Mouse (Mus musculus): ENCODE results near the gene Hus1b.

The Hus1b gene

DNA sequence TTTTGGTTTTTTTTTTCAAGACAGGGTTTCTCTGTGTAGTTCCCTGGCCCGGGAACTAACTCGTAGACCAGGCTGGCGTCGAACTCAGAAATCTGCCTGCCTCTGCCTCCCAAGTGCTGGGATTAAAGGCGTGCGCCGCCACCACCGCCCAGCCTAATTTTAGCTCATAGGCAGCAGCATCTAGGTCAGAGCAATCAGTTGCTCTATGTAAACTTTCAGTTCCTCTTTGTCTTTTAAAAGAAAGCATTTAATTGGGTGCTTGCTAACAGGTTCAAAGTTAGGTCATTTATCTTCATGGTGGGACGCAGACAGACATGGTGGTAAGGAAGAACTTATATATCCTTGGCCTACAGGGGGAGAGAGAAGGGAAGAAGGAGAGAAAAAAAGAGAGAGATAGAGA lies 1.6 kb upstream of the Hus1b start:
- DNase-seq (ENCODE audit: low read depth, low spot score): no peak

DNA sequence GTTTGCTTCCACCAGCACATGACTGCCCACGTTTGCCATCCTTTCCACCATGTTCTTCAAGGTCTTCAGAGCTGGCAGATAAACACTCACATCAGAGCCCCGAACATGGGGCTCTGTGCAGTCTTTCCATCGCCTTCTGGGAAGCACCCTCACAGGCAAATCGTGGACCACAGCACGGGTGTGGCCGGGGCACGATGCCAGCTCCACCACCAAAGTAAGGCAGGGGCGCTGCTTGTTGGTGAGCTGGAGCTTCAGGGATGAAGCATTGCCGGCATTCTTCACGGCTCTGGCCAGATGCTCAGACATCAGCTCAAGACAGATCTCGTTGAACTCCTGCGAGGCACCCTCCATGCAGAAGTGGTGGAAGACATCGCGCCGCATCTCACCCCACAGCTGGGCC lies 430 bp downstream of the Hus1b start:
- no peak for DNase-seq (ENCODE audit: low read depth, low spot score)

DNA sequence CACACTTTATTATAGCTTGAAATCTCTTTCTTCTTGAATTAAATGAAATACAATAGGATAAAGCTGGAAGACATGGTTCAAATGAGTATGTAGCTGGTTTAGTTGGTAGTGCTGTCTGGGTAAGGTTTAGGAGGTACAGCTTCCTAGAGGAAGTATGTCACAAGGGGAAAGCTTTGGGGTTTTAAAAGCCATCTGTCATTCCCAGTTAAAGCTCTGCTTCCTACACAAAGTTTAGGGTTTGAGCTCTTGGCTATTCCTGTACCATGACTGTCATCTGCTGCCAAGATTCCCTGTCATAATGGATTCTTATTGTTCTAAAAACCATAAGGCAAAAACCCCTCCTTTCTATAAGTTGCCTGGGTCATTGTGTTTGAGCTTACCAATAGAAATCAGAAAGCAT lies 1.8 kb downstream of the Hus1b start:
- no peak for DNase-seq (ENCODE audit: low read depth, low spot score)

DNA sequence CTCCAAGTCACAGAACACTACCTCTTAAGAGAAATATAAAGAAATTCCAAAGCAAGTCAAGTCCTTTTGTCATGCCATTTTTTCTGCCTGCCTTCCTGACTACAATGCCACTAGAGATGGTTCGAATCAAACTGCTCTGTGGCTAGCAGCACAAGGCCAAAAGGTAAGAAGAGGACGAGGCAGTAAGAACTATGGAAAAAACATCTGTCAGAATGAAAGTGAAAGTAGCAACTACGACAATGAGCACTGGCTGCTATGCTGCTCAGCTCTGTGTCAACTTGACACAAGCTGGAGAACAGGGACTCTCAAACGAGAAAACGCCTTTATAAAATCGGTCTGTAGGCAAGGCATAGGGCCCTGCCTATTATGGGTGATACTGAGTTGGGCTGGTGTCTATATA lies 14.6 kb downstream of the Hus1b start:
- DNase-seq (ENCODE audit: low read depth, low spot score): no peak

DNA sequence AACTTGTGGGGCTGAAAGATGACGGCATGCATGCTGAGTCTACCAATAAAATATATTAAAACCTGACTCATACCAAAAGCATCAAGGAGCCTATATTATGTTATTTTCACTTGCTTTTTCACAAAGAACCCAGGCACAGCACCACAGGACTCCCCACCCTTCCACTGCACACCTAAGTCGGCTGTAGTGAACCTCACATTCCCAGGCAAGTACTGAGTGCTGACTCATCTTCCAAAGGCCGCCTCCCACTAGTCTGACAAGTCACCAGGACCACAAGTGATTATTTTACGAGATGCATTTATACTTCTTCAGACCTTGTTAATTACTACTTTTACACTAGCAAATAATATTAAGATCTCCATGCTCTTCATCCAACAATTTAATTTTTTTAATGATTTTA lies 15.9 kb downstream of the Hus1b start:
- no peak for DNase-seq (ENCODE audit: low read depth, low spot score)

DNA sequence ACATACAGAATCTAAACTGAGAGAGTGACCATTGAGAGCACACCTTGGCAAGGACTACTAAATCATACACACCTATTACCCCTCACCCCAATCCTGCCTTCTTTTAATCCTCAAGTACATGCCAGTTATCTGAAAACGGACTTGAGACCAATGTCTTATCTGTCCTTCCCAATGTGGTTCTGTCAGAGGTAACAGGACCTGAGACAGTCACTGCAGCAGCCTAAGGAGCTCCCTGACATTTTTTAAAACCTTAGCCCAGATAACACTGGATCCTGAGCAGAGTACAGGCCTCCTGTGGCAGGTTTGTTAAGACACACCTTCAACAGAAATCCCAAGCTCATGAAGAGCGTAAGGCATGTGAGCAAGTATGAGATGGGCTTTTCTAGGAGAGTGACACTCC lies 18.4 kb downstream of the Hus1b start:
- no peak for DNase-seq (ENCODE audit: low read depth, low spot score)

DNA sequence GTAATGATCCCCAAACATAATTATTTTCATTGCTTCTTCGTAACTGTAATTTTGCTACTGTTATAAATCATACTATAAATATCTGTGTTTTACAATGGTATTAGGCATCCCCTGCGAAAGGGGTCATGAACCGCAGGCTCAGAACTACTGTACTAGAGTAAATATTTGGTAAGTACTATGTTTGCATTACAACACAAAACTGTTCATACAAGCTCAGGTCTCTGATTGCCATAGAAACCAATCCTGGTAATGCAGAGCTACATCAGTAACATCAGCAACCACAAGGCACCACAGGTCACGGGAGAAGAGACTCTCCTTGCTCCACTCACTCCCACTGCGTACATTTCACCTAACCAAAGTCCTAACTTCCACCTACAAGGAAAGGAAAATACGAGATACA lies 23.3 kb downstream of the Hus1b start:
- no peak for DNase-seq (ENCODE audit: low read depth, low spot score)

DNA sequence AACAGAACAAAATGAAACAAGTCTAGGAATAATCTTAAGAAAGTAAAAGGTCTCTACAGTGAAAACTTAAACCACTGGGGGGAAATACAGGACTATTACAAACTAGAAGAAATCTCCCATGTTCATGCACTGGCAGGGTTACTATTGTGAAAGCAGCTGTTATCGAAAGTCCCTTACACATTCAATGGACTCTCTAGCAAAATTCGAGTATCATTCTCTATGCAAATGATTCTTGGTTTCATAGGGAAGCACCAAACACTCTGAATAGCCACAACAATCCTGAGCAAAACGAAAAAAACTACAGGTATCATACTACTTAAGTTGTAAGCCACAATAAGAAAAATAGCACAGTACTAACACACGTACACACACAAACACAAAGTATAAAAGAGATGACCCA lies 25.6 kb downstream of the Hus1b start:
- DNase-seq (ENCODE audit: low read depth, low spot score): no peak

DNA sequence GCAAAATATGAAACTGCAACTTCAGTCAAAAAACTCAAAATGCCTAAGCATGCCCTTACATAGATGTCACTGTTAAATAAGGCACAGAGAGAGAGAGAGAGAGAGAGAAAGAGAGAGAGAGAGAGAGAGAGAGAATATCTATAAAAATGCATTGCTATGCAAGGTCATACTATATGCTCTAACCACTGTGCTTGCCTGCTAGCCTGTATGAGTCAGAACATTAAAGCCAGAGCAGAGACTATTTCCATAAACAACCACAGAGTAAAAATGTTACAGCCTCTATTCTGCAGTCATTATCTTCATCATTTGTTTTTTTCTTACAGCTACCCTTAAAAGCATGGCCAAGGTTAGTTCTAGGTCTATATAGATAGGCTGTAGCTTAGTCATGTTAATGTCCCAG lies 33.8 kb downstream of the Hus1b start:
- no peak for DNase-seq (ENCODE audit: low read depth, low spot score)

DNA sequence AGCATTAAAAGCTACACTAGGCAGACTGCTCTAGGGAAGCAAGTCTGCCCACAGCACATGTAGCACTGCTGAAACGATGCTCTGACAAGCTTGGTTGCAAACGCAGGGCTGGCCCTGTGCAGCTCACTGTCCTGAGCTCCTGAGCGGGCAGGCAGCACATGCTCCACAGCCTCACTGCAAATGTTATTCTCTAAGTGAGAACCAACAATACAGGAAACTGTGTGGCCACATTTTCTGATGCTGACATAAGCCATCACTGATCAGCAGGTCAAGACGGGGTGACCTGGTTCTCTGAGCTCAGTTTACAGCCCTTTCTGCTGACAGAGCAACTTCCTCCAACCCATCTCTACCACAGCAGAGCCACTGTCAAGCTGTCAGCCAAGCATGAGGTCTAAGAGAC lies 34.5 kb downstream of the Hus1b start:
- no peak for DNase-seq (ENCODE audit: low read depth, low spot score)

DNA sequence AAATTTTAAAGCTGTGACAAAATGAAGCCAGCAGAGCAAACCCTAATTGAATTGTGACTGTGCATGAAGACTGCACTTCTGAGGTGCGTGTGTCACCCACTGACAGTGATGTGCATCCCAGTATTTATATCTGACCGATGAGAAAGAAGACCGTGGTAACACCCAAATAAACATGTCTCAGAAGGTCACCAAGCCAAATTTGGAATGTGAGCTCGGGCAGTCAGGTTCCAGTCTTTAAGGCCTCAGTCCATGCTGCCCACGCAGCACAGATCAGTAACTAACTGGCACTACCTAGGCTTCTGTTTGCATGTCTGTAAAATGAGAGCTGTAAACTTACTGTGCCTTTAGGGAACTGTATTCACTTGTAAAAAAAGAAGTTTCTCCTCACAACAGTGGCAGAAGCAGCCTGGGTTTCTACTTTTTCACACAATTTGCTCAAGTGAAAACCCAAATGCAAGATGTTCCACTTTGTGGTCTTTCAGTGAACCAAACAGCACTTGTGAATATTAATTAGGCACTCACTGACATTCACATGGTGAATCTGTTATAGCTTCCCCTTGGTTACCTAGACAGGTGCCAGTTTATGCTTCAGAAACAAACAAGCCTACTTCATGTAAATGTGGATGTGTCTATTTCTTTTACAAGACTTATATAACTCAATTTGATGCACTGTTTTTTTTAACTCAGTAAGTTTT lies 35.5 kb downstream of the Hus1b start:
- no peak for DNase-seq (ENCODE audit: low read depth, low spot score)

DNA sequence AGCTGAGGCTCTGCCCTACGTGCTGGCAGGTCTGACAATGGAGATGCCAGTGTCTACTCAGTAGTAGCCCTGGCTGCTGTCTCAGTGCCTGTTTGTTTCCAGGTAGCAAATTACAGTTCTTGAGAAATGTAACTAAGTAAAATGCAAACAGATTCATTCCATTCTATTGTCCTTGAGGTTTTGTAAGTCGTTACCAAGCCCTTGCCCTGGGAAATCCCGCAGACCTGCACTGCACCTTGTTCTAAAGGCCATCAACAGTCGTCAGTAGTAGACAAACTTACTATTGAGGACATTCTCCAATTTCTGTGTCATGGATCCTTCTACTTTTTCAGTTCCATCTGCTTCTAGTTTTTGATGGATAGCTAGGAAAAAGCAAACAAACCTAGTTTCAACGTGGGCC lies 36.7 kb downstream of the Hus1b start:
- DNase-seq (ENCODE audit: low read depth, low spot score): no peak

DNA sequence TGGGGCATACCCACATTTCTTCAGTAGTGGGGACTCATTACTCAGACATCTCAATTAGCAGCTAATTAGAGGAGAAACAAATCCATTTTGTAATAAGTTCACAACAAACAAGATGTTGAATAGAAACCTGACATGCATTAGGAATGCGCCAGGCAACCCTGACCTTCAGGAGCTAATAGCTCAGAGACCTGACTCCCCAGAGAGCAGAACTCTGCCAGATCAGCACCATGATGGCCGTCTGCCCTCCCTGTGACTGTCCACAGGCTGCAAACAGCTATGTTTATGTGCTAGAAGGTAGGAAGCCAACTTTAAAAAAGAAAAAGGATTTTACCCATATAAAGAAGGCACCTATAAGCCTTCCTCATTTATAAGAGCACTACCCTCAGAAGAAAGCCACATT lies 45.3 kb downstream of the Hus1b start:
- no peak for DNase-seq (ENCODE audit: low read depth, low spot score)

DNA sequence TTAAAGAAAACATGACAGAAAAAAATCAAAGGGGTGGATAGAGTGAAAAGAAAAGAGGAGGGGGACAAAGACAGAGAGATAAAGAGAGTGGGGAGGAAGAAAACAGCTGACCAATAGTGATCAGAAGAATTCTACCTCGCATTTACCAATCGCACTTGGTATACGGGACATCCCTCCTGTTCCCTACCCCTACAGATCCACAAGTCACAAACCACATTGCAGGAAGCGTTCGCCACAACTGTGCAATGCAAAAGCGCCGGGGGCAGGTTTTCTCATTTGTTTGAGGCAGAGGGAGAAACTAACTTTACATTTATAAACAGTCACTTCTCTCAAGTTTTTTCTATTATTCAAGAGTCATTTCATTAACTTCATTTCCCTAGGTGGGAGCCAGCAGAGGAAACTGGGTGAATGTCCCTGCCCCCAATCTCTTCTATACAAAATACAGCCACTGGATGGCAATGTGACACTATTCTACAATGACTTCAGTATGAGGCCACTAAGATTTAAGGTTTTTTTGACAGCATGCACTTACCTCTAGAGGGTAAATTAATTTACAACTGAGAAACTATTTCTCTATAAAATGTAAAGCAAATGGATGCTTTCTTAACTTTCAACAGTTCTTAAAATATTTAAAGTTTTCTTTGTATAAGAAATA lies 46.0 kb downstream of the Hus1b start:
- no peak for DNase-seq (ENCODE audit: low read depth, low spot score)

Data from forelimb bud, embryonic 11.5 days (tissue).